Mouse (Mus musculus) mesoderm, embryonic 11.5 days (tissue): Measurements from ENCODE around the gene Usp6nl.

Experiments used
- DNase-seq: peaks from one replicate; pipeline ENCODE4 v3.0.0-alpha.2; 2012; ENCODE audit warnings: low read depth, low spot score

Usp6nl gene

DNA sequence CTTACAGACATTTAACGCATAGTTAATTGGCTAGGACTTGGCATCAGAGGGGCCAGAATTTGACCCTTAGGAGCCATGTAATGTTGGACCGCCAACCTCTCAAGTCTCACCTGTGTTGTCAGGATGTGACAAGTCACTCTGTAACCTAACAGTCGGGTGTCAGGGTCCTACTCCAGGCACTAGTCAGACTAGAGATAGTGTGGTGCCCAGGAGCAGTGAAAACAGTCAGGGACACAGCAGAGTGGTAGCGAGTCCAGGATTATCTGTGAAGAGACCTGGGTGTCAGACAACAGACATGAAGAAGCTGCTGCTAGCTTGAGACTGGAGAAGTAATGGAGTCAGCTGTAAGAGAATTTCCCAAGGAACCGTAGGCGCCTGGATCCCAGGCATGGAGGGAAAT is 45.0 kb downstream of the Usp6nl start:
- DNase-seq, result no peak

GRCm38 (mm10) chr2:6374216-6374615 is 51.7 kb downstream of the Usp6nl start:
- DNase-seq, result peak; percentile 28

- no peak for DNase-seq
These were observed 53.6 kb downstream of the Usp6nl start for GRCm38 (mm10) chr2:6376071-6376470.

- no peak for DNase-seq
These were observed 54.5 kb downstream of the Usp6nl start for GRCm38 (mm10) chr2:6376941-6377340.

GRCm38 (mm10) chr2:6378590-6379205 is 56.2 kb downstream of the Usp6nl start:
- DNase-seq, result no peak

DNA sequence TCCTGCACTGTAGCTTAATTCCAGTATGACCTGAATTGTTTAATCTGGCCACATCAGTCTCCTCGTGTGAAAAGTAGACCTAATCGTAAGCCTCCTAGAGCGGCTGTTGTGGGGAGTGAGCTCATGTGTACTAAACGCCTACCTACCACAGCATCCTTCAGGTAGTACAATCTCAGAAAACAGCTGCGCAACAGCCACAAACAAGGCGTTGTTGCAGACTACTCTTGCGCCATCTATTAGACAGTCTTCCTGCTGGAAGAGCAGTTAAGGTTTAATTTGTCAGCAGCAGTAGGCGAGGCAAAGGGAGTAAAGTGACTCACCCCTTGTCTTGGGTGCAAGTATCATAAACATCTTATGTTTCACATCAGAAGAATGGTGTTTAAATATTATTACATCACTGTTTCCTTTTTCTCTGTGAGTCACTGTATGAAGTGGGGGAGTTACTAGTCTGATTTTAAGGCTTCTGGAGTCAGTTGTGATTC is 57.3 kb downstream of the Usp6nl start:
- DNase-seq, result no peak

DNA sequence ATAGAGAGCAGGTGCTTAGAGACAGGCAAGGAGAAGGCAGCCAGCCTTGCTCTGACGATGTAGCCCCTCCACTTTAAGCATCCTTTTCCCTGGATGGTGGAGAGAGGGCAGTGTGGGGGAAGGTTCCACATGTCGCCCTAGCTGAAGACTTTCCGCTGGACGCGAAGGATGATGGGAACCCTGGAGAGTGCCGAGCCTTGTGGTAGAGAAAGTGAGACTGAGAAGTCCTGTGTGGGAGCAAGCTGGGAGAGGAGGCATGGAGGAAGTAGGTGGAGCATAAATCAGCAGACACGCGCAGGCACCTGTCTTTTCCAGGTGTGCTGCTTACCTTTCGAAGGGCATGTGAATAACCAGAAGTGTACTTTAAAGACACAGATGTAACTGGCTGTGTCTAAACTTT is 57.9 kb downstream of the Usp6nl start:
- no peak for DNase-seq

DNA sequence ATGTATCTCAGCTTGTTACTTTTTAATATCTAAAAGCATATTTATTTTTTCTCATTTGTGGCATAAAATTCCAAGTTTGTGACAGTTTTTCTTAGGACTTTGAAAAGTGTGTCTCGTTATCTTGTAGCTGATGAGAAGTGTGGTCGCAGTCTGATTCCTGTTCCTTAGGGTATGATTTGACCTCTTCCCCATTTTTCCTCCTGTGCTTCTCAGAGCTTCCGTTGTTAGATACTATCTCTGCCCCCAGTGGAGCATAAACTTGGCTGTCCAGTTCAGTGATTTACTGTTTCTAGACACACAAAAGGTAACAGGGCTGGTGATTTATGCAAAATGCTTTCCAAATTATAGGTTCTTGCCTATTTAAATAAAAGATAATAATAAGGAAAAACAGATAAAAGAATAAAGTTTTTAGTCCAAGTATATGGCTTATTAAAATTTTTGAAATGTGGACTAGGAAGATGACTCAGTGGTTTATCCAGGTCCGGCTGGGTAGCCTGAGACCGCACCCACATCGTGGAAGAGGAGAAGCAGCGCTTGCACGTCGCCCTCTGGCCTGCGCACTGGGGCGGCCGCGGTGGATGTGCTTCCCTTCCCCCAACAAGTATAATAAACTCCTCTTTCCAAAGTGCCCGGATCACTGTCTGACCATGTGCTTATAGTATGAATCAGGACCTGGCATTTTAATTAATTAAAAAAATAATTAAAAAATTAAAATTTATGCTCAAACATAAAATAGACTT is 62.1 kb downstream of the Usp6nl start:
- no peak for DNase-seq

DNA sequence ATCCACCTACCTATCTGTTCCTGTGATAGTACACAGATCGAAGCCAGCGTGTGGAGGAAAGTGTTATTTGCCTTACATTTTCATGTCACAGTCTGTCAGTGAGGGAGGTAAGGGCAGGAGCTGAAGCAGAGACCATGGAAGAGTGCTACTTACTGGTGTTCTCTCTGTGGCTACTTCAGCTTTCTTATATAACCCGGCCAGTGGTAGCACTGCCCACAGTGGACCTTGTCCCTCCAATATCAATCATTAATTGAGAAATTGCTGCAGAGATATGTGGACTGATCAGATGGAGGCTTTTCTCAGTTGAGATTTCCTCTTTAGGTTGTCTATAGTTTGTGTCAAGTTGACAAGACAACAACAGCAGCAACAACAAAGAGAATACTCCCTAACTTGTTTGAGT is 66.7 kb downstream of the Usp6nl start:
- no peak for DNase-seq

DNA sequence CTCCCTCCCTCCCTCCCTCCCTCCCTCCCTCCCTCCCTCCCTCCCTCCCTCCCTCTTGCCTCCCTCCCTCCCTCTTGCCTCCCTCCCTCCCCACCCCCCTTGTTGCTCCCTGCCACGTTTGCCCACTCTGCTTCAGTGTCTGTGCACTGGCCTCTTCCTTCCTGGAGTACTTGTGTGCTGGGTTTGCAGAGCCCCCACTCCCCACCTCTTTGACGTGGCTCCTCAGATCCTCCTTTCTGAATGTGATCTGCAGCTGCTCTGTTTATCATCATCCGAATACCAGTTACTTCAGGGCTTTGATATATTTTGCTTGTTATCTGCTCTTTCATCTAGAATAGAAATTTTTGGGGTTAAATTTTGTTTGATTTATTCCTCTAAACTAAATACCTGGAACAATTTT is 68.8 kb downstream of the Usp6nl start:
- no peak for DNase-seq

GRCm38 (mm10) chr2:6391940-6392339 is 69.5 kb downstream of the Usp6nl start:
- DNase-seq, result no peak

GRCm38 (mm10) chr2:6395851-6396625 is 73.6 kb downstream of the Usp6nl start:
- no peak for DNase-seq

- DNase-seq, result no peak
These were observed 74.2 kb downstream of the Usp6nl start for GRCm38 (mm10) chr2:6396626-6397146.

- DNase-seq, result no peak
These were observed 74.7 kb downstream of the Usp6nl start for GRCm38 (mm10) chr2:6397166-6397565.

GRCm38 (mm10) chr2:6398826-6399225 is 76.4 kb downstream of the Usp6nl start:
- DNase-seq, result no peak

DNA sequence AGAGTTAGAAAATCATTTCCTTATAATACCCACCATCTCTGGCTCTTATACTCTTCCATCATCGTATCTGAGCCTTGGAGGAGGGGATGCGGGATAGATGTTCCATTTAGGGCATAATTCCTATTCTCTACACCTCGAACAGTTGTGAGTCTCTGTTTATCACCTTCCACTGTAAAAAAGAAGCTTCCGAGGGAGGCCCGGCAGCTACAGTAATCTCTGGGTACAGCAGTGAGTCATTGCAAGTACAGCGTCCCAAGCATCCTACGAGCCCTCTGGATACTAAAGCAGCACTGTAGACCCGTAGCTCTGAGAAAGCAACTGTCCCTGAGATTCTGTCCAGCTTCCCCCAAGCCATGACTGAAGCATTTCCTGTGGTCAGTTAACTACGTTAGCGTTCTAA is 78.6 kb downstream of the Usp6nl start:
- DNase-seq, result no peak

GRCm38 (mm10) chr2:6403375-6403774 is 80.9 kb downstream of the Usp6nl start:
- DNase-seq, result peak; percentile 73

GRCm38 (mm10) chr2:6403991-6404390 is 81.5 kb downstream of the Usp6nl start:
- no peak for DNase-seq

- DNase-seq, result no peak
These were observed 82.2 kb downstream of the Usp6nl start for GRCm38 (mm10) chr2:6404627-6405026.

DNA sequence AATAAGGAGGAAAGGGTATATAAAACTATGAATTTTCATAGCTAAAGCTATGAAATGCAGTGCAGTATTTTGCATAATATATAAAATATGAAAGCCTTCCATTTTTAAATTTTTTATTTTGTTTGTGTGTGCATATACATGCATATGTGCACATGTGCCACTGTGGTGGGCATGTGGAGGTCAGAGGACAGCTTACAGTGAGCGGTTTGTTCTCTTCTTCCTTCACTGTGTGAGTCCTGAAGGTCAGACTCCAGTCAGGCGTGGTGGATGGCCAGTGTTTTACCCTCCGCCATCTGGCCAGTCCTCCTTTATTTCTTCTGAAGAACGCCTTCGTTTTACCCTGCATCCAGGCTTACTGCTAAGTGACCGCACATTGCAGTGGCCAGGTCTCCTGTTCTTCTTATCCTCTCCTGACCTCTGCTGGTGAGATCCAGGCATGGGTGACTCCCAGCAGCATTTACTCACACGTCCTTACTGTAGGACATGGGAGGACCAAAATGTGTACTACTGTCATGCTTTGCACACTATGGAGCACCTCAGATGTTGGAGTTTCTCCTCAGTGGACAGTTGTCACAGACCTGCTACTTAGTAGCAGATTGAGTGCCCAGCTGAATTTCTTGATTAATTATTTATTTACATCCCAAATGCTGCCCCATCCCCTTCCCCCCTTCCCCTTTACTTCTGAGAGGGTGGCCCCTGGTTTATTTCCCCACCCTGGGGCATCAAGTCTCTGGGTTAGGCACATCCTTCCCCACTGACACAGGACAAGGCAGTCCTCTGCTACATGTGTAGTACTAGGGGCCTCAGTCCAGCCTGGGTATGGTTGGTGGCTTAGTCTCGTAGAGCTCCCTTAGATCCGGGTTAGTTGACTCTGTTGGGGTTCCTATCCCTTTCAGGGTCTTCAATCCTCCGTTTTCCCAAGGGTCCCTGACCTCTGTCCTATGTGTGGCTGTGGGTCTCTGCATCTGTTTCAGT is 82.9 kb downstream of the Usp6nl start:
- peak; percentile 91 for DNase-seq

DNA sequence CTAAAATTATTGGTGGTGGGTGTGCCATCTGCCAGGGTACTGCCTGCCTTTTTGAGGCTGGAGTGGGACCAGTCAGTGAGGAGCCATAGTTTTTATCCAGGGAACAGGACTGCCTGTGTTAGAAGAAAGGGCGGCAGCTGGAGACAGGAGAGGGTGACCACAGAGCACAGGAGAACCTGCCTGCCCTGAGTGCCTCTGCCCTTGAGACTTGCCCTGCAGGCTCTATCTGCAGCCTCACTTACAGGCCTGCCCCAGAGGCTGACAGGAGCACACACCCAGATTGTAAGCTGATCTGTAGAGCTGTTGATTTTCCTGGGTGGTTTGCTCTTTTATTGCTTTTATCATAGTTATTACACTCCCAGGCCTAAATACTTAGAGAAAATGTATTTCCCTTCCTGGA is 85.2 kb downstream of the Usp6nl start:
- DNase-seq, result no peak
